Mouse (Mus musculus) neural tube, embryonic 12.5 days (tissue): ENCODE results near the gene Casc3. TPM values are rescaled to one million over a fixed set of nuclear protein-coding genes. Genes with fewer than 3 reads are reported as not detected.
"Not testable (repeated sequence)": the region's sequence is repeated elsewhere in the genome, so short reads cannot be mapped to it uniquely, and the experiment has no call there.

Experiments used
- ATAC-seq: fragments of 200-750 bp; cut with Nextera tagmentation; 2 replicates; pipeline ENCODE4 v1.8.0; 2017; ENCODE audit warnings: low read depth, mild to moderate bottlenecking, moderate TSS enrichment, moderate library complexity; ENCODE audit not compliant: low FRiP score
- H3K27ac ChIP-seq: fragments of 300-500 bp; sonication (generic); 2 replicates; pipeline ENCODE4 v1.5.1; 2016
- H3K27me3 ChIP-seq: fragments of 300-500 bp; sonication (generic); replicated peaks from 2 replicates; pipeline ENCODE4 v1.6.1; 2016; ENCODE audit warnings: mild to moderate bottlenecking
- H3K36me3 ChIP-seq: fragments of 300-500 bp; sonication (generic); 2 replicates; pipeline ENCODE4 v1.6.1; 2016; ENCODE audit warnings: mild to moderate bottlenecking
- H3K4me1 ChIP-seq: fragments of 300-500 bp; sonication (generic); 2 replicates; pipeline ENCODE4 v1.6.1; 2016
- H3K4me2 ChIP-seq: fragments of 300-500 bp; sonication (generic); replicated peaks from 2 replicates; pipeline ENCODE4 v1.6.1; 2016; ENCODE audit warnings: mild to moderate bottlenecking
- H3K4me3 ChIP-seq: fragments of 300-500 bp; sonication (generic); 2 replicates; pipeline ENCODE4 v1.5.1; 2016
- H3K9ac ChIP-seq: fragments of 300-500 bp; sonication (generic); 2 replicates; pipeline ENCODE4 v1.6.1; 2016; ENCODE audit warnings: mild to moderate bottlenecking
- H3K9me3 ChIP-seq: fragments of 300-500 bp; sonication (generic); 2 replicates; pipeline ENCODE4 v1.6.1; 2016; ENCODE audit warnings: mild to moderate bottlenecking
- WGBS: fragments of 180-500 bp; shearing (Covaris S2); methylation state at CpG from one replicate; pipeline ENCODE4 v1.1.7; 2016; 5-methylcytosine and 5-hydroxymethylcytosine counted together
- polyA plus RNA-seq: library from polyadenylated mRNA; unstranded; fragments of >200 nt; fragmentation: Nextera tagmentation; extraction: Ambion mirVana; gene quantifications from 2 replicates; pipeline ENCODE4 v1.2.1, GENCODE M21; 2016

The Casc3 gene
- polyA plus RNA-seq, 1 experiment from 2014 or later, result 68.5 TPM

DNA sequence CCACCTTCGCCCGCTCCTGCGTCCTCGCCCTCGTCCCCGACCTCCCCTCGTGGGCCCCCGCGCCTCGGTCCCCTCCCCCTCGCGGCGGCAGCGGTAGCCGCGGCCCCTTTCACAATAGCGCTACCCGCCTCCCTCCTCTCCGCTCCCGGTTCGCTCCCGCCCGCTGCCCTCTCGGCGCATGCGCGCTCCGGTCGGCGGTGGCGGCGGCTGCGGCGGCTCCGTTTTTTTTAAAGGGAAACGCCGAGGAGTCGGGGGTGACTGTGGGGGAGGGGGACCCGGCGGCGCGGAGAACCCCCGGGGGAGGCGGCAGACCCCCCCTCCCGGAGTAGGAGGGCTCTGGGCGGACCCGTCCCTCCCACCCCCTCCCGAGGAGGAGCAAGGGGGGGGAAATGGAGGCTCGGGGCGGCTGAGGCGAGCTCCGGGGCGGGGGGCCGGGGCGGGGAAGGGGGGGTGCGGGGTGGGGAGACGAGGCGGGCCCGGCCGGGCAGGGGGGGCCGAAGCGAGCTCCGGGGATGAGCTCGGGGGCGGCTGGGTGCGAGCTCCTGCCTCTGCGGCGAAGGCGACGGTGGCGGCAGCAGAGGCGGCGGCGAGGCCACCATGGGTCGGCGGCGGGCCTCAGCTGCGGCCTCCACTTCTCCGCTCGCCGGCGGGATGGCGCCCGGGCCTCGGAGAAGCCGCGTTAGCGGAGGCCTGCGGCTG, 9.5 kb upstream of the Casc3 start, which contains the start of gene Msl1:
TSS of gene Msl1 (plus strand) at position 502 of the 699 bp plus-strand sequence.
- peak; percentile 41 for ATAC-seq
- Histone ChIP-seq H3K4me2 (peak within 1 kb of the TSS; percentile 99), H3K9ac (peak within 1 kb of the TSS; percentile 99), H3K9me3 (no peaks in the 10 kb centered on the region), H3K4me1 (peaks cover 25% of the 10 kb centered on the region), H3K36me3 (peaks cover 17% of the 10 kb centered on the region), H3K27ac (peak within 1 kb of the TSS; percentile 99), H3K27me3 (no peaks in the 10 kb centered on the region), H3K4me3 (peak within 1 kb of the TSS; percentile 99)
- WGBS, result under 1% methylated on average over 80 of the region's 89 CpGs

DNA sequence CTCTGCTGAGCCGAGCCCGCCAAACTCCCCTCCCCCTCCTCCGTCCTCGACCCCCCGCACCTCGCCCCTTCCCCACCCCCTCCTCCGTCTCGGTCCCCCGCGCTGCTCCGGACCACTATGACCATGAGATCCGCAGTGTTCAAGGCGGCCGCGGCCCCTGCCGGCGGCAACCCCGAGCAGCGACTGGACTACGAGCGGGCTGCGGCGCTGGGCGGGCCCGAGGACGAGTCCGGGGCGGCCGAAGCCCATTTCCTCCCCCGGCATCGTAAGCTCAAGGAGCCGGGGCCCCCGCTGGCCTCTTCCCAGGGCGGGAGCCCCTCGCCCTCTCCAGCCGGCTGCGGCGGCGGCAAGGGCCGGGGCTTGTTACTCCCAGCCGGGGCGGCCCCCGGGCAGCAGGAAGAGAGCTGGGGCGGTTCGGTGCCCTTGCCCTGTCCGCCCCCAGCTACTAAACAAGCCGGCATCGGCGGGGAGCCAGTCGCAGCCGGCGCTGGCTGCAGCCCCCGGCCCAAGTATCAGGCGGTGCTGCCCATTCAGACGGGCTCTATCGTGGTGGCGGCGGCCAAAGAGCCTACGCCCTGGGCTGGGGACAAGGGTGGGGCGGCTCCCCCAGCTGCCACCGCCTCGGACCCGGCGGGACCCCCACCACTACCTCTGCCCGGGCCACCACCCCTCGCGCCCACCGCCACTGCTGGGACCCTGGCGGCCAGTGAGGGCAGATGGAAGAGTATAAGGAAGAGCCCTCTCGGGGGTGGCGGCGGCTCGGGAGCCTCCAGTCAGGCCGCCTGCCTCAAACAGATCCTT, 8.8 kb upstream of the Casc3 start:
- Histone ChIP-seq H3K9ac (peak overlapping the region; percentile 99), H3K4me1 (peaks cover 25% of the 10 kb centered on the region), H3K4me2 (peak overlapping the region; percentile 99), H3K27ac (peak overlapping the region; percentile 99), H3K36me3 (peaks cover 25% of the 10 kb centered on the region), H3K4me3 (peak overlapping the region; percentile 99), H3K27me3 (no peaks in the 10 kb centered on the region), H3K9me3 (no peaks in the 10 kb centered on the region)
- peak; percentile 65 for ATAC-seq
- WGBS, result under 1% methylated on average over 66 of the region's 74 CpGs

DNA sequence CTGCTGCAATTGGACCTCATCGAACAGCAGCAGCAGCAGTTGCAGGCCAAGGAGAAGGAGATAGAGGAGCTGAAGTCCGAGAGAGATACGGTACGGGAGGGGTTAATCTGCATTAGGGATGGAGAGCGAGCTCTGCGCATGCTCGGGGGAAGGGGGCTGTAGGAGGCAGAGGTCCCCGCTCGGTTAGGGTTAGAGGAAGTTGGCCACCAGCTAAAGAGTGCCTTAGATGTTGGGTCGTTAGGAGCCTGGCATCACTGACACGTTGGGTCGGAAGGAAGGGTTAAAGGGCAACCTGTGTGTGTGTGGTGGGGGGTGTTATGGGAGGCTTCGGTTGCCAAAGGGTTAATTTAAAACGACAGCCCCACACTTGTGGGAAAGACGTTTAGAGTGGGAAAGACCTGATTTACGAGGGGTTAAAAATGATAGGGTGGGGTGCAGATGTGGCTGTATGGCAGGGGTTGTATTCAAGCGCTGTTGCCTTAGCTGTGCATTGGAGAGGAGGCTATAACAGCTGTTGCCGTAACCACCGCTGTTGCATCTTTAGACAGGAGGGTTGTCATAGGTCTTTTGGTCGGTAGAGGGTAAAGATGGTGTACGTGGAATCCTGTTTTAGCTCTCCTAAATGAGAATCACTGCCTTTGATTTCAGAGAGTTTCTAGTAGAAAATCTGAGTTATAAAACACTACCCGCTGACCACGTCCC, 8.0 kb upstream of the Casc3 start:
- Histone ChIP-seq H3K27ac (peak overlapping the region; percentile 99), H3K4me1 (peaks cover 25% of the 10 kb centered on the region)
- WGBS, result 5% methylated on average over 23 of the region's 23 CpGs

DNA sequence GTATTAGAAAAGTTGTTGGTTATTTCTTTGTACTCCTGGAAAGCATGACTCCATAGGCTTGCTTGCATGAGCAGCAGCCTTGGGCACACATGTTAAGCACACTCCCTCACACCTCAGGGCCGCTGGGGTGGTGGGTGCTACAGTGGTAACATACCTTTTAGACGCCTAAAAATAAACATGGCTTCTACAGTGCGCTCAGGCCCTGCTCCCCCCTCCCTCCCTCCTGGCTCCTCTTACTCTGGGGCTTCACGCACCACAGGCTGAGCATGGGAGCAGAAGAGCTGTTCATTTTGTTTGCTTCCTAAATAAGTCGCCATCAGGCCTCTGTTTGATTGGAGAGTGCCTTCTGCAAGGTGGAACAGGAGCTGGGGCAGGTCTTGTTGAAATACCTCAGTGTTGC, 7.4 kb upstream of the Casc3 start:
- Histone ChIP-seq H3K9me3 (no peaks in the 10 kb centered on the region), H3K27me3 (no peaks in the 10 kb centered on the region), H3K4me1 (peaks cover 25% of the 10 kb centered on the region), H3K27ac (no peak overlapping the region), H3K36me3 (peaks cover 37% of the 10 kb centered on the region), H3K9ac (peak overlapping the region; percentile 99), H3K4me2 (peak overlapping the region; percentile 99), H3K4me3 (peak overlapping the region; percentile 99)
- whole genome bisulfite sequencing, result 16% methylated on average over 5 of the region's 5 CpGs
- no peak for ATAC-seq

More for the DNA sequence above, 8.0 kb upstream of the Casc3 start:
- H3K4me3 ChIP-seq, result peak overlapping the region; percentile 99
- no peaks in the 10 kb centered on the region for H3K9me3 ChIP-seq
- peak overlapping the region; percentile 99 for H3K4me2 ChIP-seq
- ATAC-seq, result peak; percentile 57
- peaks cover 32% of the 10 kb centered on the region for H3K36me3 ChIP-seq
- peak overlapping the region; percentile 99 for H3K9ac ChIP-seq
- no peaks in the 10 kb centered on the region for H3K27me3 ChIP-seq

DNA sequence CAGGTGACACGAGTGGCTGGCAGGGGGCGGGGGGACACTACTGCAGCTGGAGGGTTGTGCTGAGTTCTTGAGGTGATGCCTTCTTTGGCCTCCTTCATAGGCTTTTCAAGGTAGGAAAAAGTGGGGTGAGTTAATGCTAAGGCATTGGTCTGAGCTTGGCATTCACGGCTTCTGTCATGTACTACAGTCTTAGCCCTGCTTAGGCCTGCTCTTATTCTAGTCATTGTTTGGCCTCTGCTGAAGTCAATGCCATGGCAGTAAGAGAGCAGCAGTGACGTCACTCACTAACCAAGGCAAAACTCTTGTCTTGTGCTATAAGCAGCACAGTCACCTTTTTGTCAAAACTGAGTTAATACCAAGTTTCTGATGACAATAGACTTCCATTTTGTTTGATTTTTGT, 6.8 kb upstream of the Casc3 start:
- H3K27ac ChIP-seq, result no peak overlapping the region
- no peaks in the 10 kb centered on the region for H3K27me3 ChIP-seq
- H3K9ac ChIP-seq, result peak overlapping the region; percentile 99
- H3K36me3 ChIP-seq, result peaks cover 43% of the 10 kb centered on the region
- H3K4me2 ChIP-seq, result peak overlapping the region; percentile 99
- peak overlapping the region; percentile 99 for H3K4me3 ChIP-seq
- WGBS, result 56% methylated on average over 4 of the region's 4 CpGs
- H3K9me3 ChIP-seq, result no peaks in the 10 kb centered on the region
- ATAC-seq, result no peak
- H3K4me1 ChIP-seq, result peaks cover 25% of the 10 kb centered on the region

DNA sequence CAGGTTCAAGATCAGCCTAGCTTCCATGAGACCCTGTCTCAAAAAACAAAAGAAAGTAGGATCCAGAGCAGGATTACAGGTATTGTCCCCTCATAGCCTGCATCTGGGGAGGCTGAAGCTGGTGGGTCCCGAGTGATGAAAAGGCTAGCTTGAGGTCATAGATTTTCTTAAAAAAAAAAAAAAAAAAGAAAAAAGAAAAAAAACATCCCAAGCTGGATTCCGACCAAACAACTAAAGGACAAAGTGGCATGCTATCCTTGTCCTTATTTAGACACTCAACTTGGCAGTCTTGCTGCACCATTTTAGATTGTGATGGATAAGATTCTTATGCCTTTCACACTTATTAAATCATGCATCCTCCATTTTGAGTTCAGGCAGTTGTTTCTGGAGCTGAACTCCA, 3.7 kb downstream of the Casc3 start:
- 86% methylated on average over 2 of the region's 2 CpGs for WGBS
- Histone ChIP-seq H3K4me1 (peaks cover 16% of the 10 kb centered on the region), H3K4me2 (peak overlapping the region; percentile 79), H3K36me3 (peaks cover 64% of the 10 kb centered on the region), H3K9ac (no peak overlapping the region), H3K4me3 (no peak overlapping the region), H3K27ac (no peak overlapping the region), H3K27me3 (no peaks in the 10 kb centered on the region), H3K9me3 (no peaks in the 10 kb centered on the region)
- no peak for ATAC-seq

DNA sequence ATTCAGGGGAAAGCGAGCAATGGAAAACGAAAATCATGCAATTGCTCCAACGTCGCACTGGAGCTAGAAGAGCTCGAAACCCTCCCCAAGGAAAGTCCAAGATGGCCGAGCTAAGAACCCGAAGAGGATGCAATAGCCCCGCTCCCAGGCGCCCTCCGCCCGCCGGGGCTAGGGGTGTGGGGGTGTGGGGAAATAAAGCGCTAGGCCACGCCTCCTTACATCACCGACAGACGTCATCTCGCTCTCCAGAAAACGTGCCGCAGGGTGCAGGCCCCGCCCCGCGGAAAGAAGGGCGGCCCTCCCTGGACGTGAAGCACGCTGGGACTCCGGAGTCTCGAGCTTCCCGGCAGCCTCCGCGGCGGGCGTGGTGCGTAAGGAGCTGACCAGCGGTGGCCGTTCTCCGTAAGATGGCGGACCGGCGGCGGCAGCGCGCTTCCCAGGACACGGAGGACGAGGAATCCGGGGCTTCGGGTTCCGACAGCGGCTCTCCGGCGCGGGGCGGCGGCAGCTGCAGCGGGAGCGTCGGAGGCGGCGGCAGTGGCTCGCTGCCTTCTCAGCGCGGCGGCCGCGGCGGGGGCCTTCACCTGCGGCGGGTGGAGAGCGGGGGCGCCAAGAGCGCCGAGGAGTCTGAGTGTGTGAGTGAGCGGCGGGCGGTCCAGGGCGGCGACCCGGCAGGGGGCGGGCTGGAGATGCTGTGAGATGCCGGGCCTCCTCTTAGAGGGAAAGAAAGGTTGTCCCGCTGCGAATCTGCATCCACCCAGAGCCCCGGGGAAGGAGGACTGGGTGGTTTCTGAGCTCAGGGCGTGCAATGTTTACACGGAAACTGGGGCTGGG, 5.0 kb downstream of the Casc3 start:
- Histone ChIP-seq H3K9ac (peak overlapping the region; percentile 97), H3K27me3 (no peaks in the 10 kb centered on the region), H3K4me1 (peaks cover 16% of the 10 kb centered on the region), H3K4me2 (peak overlapping the region; percentile 79), H3K36me3 (peaks cover 62% of the 10 kb centered on the region), H3K27ac (peak overlapping the region; percentile 94), H3K4me3 (peak overlapping the region; percentile 94), H3K9me3 (no peaks in the 10 kb centered on the region)
- ATAC-seq, result peak; percentile 97
- under 1% methylated on average over 83 of the region's 84 CpGs for WGBS

DNA sequence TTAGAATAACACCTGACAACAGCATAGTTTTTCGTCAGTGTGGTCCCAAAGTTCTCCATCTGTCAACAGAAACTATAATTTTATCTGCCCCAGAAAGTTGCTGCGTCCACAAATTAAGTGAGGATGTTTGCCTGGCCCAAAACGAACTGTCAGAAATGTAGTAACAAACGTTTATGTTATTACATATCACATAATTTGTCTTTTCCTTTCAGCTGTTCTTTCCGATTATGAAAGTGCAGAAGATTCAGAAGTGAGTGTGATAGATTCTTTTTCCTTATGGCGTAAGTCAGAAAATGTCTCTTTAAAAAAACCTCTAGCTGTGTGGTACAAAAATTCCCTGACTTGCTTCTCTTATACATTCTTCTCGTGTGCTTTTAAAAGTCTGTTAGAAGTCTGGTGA, 6.0 kb downstream of the Casc3 start:
- Histone ChIP-seq H3K9me3 (no peaks in the 10 kb centered on the region), H3K36me3 (peaks cover 60% of the 10 kb centered on the region), H3K27ac (0 out of 2 replicates have a peak overlapping the region, but pooled peaks have one; percentile 94), H3K4me2 (peak overlapping the region; percentile 79), H3K4me1 (peaks cover 16% of the 10 kb centered on the region), H3K9ac (peak overlapping the region; percentile 97; the same call in 1 of the 2 replicates), H3K27me3 (no peaks in the 10 kb centered on the region), H3K4me3 (peak overlapping the region; percentile 94)
- WGBS, result 77% methylated on average over 7 of the region's 7 CpGs
- no peak for ATAC-seq

DNA sequence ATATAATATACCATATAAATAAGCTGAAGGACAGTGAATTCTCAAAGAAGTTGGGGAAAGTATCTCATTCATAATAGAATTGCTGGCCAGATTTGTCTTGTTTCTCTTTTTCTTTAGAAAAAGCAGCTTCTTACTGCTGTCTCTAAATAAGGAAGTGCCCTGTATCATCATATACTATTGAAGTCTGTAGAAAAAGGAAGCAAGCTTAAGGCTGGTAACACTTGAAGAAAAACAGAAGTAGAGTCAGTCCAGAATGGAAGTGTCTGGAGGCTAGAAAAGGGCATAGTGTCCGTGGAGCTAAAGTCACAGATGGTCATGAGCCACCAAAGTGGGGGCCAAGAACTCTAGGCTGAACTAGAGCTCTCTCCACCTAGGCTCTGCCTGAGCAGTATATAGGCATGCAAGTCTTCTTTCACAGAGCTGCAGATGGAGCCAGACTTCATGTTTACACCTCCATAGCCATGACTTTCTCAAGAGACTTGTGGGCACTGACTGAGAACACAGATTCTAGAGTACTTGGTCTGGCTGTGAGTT, 12.1 kb downstream of the Casc3 start:
- Histone ChIP-seq H3K27me3 (no peaks in the 10 kb centered on the region), H3K9me3 (no peaks in the 10 kb centered on the region), H3K4me3 (no peak overlapping the region), H3K4me2 (no peak overlapping the region), H3K36me3 (peaks cover 89% of the 10 kb centered on the region), H3K9ac (no peak overlapping the region), H3K4me1 (0 out of 2 replicates have a peak, but pooled peaks cover 1% of the 10 kb centered on the region), H3K27ac (no peak overlapping the region)
- ATAC-seq, result no peak
- 97% methylated on average over 1 of the region's 1 CpGs for WGBS

DNA sequence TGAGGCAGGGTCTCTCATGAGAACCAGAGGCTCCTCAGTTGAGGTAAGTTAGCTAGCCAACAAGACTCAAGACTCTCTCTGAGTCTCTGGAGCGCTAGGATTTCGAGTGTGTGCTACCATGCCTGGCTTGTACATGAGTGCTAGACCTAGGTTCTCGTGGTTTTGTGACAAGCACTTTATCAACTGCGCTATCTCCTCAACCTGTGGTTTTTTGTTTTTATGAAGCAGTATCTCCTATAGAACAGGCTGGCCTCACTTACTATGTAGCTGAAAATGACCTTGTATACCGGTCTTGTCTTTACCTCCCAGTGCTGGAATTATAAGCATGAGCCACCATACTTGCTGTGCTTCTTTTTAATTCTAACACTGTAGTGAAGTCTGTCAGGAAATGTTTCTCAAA, 16.3 kb downstream of the Casc3 start:
- Histone ChIP-seq H3K4me2 (no peak overlapping the region), H3K4me3 (no peak overlapping the region), H3K27ac (no peak overlapping the region), H3K9ac (no peak overlapping the region), H3K27me3 (no peaks in the 10 kb centered on the region), H3K4me1 (no peaks in the 10 kb centered on the region), H3K36me3 (peaks cover 93% of the 10 kb centered on the region), H3K9me3 (no peaks in the 10 kb centered on the region)
- WGBS, result 96% methylated on average over 5 of the region's 5 CpGs
- no peak for ATAC-seq

DNA sequence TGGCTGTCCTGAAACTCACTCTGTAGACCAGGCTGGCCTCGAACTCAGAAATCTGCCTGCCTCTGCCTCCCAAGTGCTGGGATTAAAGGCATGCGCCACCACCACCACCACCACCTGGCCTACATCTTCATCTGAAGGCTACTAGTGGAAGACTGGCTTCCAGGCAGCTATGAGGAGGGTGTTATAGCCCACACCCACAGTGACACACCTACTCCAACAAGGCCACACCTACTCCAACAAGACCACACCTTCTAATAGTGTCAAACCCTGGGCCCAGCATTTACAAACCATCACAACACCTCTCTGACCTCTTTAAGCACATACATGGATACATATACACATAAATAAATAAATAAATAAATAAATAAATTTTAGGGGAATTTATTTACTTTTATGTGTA, 21.4 kb downstream of the Casc3 start:
- WGBS, result 98% methylated on average over 2 of the region's 2 CpGs
- H3K27ac ChIP-seq, H3K4me1 ChIP-seq, H3K9ac ChIP-seq, H3K4me3 ChIP-seq, H3K4me2 ChIP-seq, ATAC-seq, H3K27me3 ChIP-seq, H3K9me3 ChIP-seq: not testable (repeated sequence)
- peaks cover 90% of the 10 kb centered on the region for H3K36me3 ChIP-seq
